Mouse (Mus musculus) megakaryocyte, embryonic 14.5 days (primary cell): ENCODE measurements around the gene Tnk1.

Experiments used
- FLI1 ChIP-seq: IDR thresholded peaks from 2 replicates; pipeline ENCODE4 v1.6.1; 2012; ENCODE audit warnings: low read length, inconsistent platforms, mixed read lengths
- GATA1 ChIP-seq: IDR thresholded peaks from 3 replicates; pipeline ENCODE4 v1.6.1; 2012; ENCODE audit warnings: mixed read lengths, low read length, inconsistent platforms, borderline replicate concordance

DNA sequence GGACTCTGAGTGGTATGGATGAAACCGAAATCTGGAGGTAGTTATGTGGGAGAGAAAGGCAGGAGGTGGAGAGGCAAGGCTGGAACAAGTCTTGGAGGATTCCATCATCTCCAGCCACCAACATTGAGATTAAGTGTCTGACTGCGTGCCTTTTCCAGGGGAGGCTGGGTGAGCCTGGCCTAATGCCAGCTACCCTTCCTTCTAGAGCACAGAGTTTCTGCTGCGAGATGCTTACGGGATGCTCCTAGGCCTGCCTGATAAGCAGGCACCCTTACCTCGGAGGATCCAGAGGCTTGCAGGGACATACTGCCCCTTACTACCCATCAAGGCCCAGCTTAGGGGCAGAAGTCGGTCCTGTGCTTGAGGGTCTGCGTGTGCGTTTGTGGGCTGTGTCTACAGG lies 25.0 kb downstream of the Tnk1 start:
- no peak for TF ChIP-seq GATA1
- TF ChIP-seq FLI1, result no peak
